Mouse (Mus musculus): ENCODE data around the gene Slc6a15. TPM values are rescaled to one million over a fixed set of nuclear protein-coding genes. Genes with fewer than 3 reads are reported as not detected.

The Slc6a15 gene
- polyA plus RNA-seq (2015; fragmentation: Nextera tagmentation; extraction: Ambion mirVana): 0.72 and 0.80 TPM in 2 replicates

- Histone ChIP-seq H3K9me3 (ENCODE audit: control insufficient read depth, low read length) (no peaks in the 10 kb centered on the region), H3K27me3 (ENCODE audit: control insufficient read depth, insufficient read depth, low read depth, low read length) (peaks cover 7% of the 10 kb centered on the region), H3K27ac (ENCODE audit: low read length) (no peak within 1 kb of the TSS), H3K36me3 (ENCODE audit: control insufficient read depth, insufficient read depth, low read length) (no peaks in the 10 kb centered on the region), H3K9ac (ENCODE audit: low read length) (peak within 1 kb of the TSS; percentile 34), H3K4me2 (ENCODE audit: low read depth, low read length) (peak within 1 kb of the TSS; percentile 91), H3K4me3 (ENCODE audit: low read length) (peak within 1 kb of the TSS; percentile 54), H3K4me1 (replicated peaks; ENCODE audit: control insufficient read depth, insufficient read depth, low read length) (no peaks in the 10 kb centered on the region; the same call in 1 of the 2 replicates)
- peak; percentile 72 for ATAC-seq (ENCODE audit: low read depth)
- WGBS: under 1% methylated on average over 37 of the region's 43 CpGs
These were observed at the start of gene Slc6a15 for GRCm38 (mm10) chr10:103367371-103368295. Gene Slc6a15 (plus strand): TSS chr10:103367783.

GRCm38 (mm10) chr10:103321941-103322340 is 45.6 kb upstream of the Slc6a15 start:
- no peaks in the 10 kb centered on the region for H3K36me3 ChIP-seq (ENCODE audit: control insufficient read depth, insufficient read depth, low read length)
- ATAC-seq (ENCODE audit: low read depth): no peak
- no peaks in the 10 kb centered on the region for H3K27me3 ChIP-seq (ENCODE audit: control insufficient read depth, insufficient read depth, low read depth, low read length)
- no peak overlapping the region for H3K4me2 ChIP-seq (ENCODE audit: low read depth, low read length)
- H3K9me3 ChIP-seq (ENCODE audit: control insufficient read depth, low read length): no peaks in the 10 kb centered on the region
- no peak overlapping the region for H3K4me3 ChIP-seq (ENCODE audit: low read length)
- 52% methylated on average over 3 of the region's 3 CpGs for WGBS
- H3K27ac ChIP-seq (ENCODE audit: low read length): no peak overlapping the region
- no peak overlapping the region for H3K9ac ChIP-seq (ENCODE audit: low read length)
- H3K4me1 ChIP-seq (replicated peaks; ENCODE audit: control insufficient read depth, insufficient read depth, low read length): no peaks in the 10 kb centered on the region

GRCm38 (mm10) chr10:103323386-103323785 is 44.2 kb upstream of the Slc6a15 start:
- Histone ChIP-seq H3K9me3 (ENCODE audit: control insufficient read depth, low read length) (no peaks in the 10 kb centered on the region), H3K36me3 (ENCODE audit: control insufficient read depth, insufficient read depth, low read length) (no peaks in the 10 kb centered on the region), H3K9ac (ENCODE audit: low read length) (no peak overlapping the region), H3K27me3 (ENCODE audit: control insufficient read depth, insufficient read depth, low read depth, low read length) (no peaks in the 10 kb centered on the region), H3K27ac (ENCODE audit: low read length) (no peak overlapping the region), H3K4me1 (replicated peaks; ENCODE audit: control insufficient read depth, insufficient read depth, low read length) (no peaks in the 10 kb centered on the region), H3K4me3 (ENCODE audit: low read length) (no peak overlapping the region), H3K4me2 (ENCODE audit: low read depth, low read length) (no peak overlapping the region)
- 81% methylated on average over 3 of the region's 3 CpGs for WGBS
- ATAC-seq (ENCODE audit: low read depth): no peak

GRCm38 (mm10) chr10:103334306-103334705 is 33.3 kb upstream of the Slc6a15 start:
- Histone ChIP-seq H3K9ac (ENCODE audit: low read length) (no peak overlapping the region), H3K27me3 (ENCODE audit: control insufficient read depth, insufficient read depth, low read depth, low read length) (no peaks in the 10 kb centered on the region), H3K4me1 (replicated peaks; ENCODE audit: control insufficient read depth, insufficient read depth, low read length) (no peaks in the 10 kb centered on the region), H3K4me3 (ENCODE audit: low read length) (no peak overlapping the region), H3K27ac (ENCODE audit: low read length) (no peak overlapping the region; the same call in 1 of the 2 replicates), H3K4me2 (ENCODE audit: low read depth, low read length) (no peak overlapping the region), H3K9me3 (ENCODE audit: control insufficient read depth, low read length) (no peaks in the 10 kb centered on the region), H3K36me3 (ENCODE audit: control insufficient read depth, insufficient read depth, low read length) (no peaks in the 10 kb centered on the region)
- 45% methylated on average over 1 of the region's 1 CpGs for WGBS
- ATAC-seq (ENCODE audit: low read depth): no peak

- H3K27ac ChIP-seq (ENCODE audit: low read length): no peak overlapping the region
- WGBS: 77% methylated on average over 5 of the region's 5 CpGs
These were observed 27.7 kb upstream of the Slc6a15 start for GRCm38 (mm10) chr10:103339928-103340327.

GRCm38 (mm10) chr10:103346797-103347196 is 20.8 kb upstream of the Slc6a15 start:
- H3K36me3 ChIP-seq (ENCODE audit: control insufficient read depth, insufficient read depth, low read length): no peaks in the 10 kb centered on the region
- H3K4me3 ChIP-seq (ENCODE audit: low read length): no peak overlapping the region
- no peak overlapping the region for H3K9ac ChIP-seq (ENCODE audit: low read length)
- no peaks in the 10 kb centered on the region for H3K4me1 ChIP-seq (replicated peaks; ENCODE audit: control insufficient read depth, insufficient read depth, low read length)
- no peaks in the 10 kb centered on the region for H3K9me3 ChIP-seq (ENCODE audit: control insufficient read depth, low read length)
- H3K27me3 ChIP-seq (ENCODE audit: control insufficient read depth, insufficient read depth, low read depth, low read length): no peaks in the 10 kb centered on the region
- ATAC-seq (ENCODE audit: low read depth): no peak
- no peak overlapping the region for H3K27ac ChIP-seq (ENCODE audit: low read length)
- 68% methylated on average over 2 of the region's 2 CpGs for WGBS
- H3K4me2 ChIP-seq (ENCODE audit: low read depth, low read length): no peak overlapping the region

More at GRCm38 (mm10) chr10:103339928-103340327, 27.7 kb upstream of the Slc6a15 start:
- no peaks in the 10 kb centered on the region for H3K27me3 ChIP-seq (ENCODE audit: control insufficient read depth, insufficient read depth, low read depth, low read length)
- no peak overlapping the region for H3K4me2 ChIP-seq (ENCODE audit: low read depth, low read length)
- no peaks in the 10 kb centered on the region for H3K36me3 ChIP-seq (ENCODE audit: control insufficient read depth, insufficient read depth, low read length)
- ATAC-seq (ENCODE audit: low read depth): no peak
- no peak overlapping the region for H3K4me3 ChIP-seq (ENCODE audit: low read length)
- no peak overlapping the region for H3K9ac ChIP-seq (ENCODE audit: low read length)
- no peaks in the 10 kb centered on the region for H3K4me1 ChIP-seq (replicated peaks; ENCODE audit: control insufficient read depth, insufficient read depth, low read length)
- H3K9me3 ChIP-seq (ENCODE audit: control insufficient read depth, low read length): no peaks in the 10 kb centered on the region

- WGBS: under 1% methylated on average over 37 of the region's 37 CpGs
- Histone ChIP-seq H3K4me3 (ENCODE audit: low read length) (peak overlapping the region; percentile 54), H3K27ac (ENCODE audit: low read length) (no peak overlapping the region), H3K27me3 (ENCODE audit: control insufficient read depth, insufficient read depth, low read depth, low read length) (peaks cover 7% of the 10 kb centered on the region), H3K9me3 (ENCODE audit: control insufficient read depth, low read length) (no peaks in the 10 kb centered on the region), H3K9ac (ENCODE audit: low read length) (peak overlapping the region; percentile 34), H3K36me3 (ENCODE audit: control insufficient read depth, insufficient read depth, low read length) (no peaks in the 10 kb centered on the region), H3K4me2 (ENCODE audit: low read depth, low read length) (peak overlapping the region; percentile 91), H3K4me1 (replicated peaks; ENCODE audit: control insufficient read depth, insufficient read depth, low read length) (no peaks in the 10 kb centered on the region; the same call in 1 of the 2 replicates)
- peak; percentile 44; the same call in 1 of the 2 replicates for ATAC-seq (ENCODE audit: low read depth)
These were observed 905 bp downstream of the Slc6a15 start for GRCm38 (mm10) chr10:103368296-103369080.

GRCm38 (mm10) chr10:103369081-103369420 is 1.5 kb downstream of the Slc6a15 start:
- H3K9ac ChIP-seq (ENCODE audit: low read length): peak overlapping the region; percentile 34
- H3K9me3 ChIP-seq (ENCODE audit: control insufficient read depth, low read length): no peaks in the 10 kb centered on the region
- H3K4me3 ChIP-seq (ENCODE audit: low read length): peak overlapping the region; percentile 54
- H3K4me1 ChIP-seq (replicated peaks; ENCODE audit: control insufficient read depth, insufficient read depth, low read length): no peaks in the 10 kb centered on the region; the same call in 1 of the 2 replicates
- no peak overlapping the region for H3K27ac ChIP-seq (ENCODE audit: low read length)
- peak; percentile 94 for ATAC-seq (ENCODE audit: low read depth)
- WGBS: 0% methylated on average over 8 of the region's 8 CpGs
- peaks cover 7% of the 10 kb centered on the region for H3K27me3 ChIP-seq (ENCODE audit: control insufficient read depth, insufficient read depth, low read depth, low read length)
- H3K4me2 ChIP-seq (ENCODE audit: low read depth, low read length): peak overlapping the region; percentile 91
- H3K36me3 ChIP-seq (ENCODE audit: control insufficient read depth, insufficient read depth, low read length): no peaks in the 10 kb centered on the region

- H3K4me1 ChIP-seq (replicated peaks; ENCODE audit: control insufficient read depth, insufficient read depth, low read length): no peaks in the 10 kb centered on the region
- H3K9me3 ChIP-seq (ENCODE audit: control insufficient read depth, low read length): no peaks in the 10 kb centered on the region
- no peak for ATAC-seq (ENCODE audit: low read depth)
- H3K27me3 ChIP-seq (ENCODE audit: control insufficient read depth, insufficient read depth, low read depth, low read length): no peaks in the 10 kb centered on the region
- WGBS: 13% methylated on average over 4 of the region's 4 CpGs
- H3K4me2 ChIP-seq (ENCODE audit: low read depth, low read length): no peak overlapping the region
- H3K9ac ChIP-seq (ENCODE audit: low read length): no peak overlapping the region
- H3K36me3 ChIP-seq (ENCODE audit: control insufficient read depth, insufficient read depth, low read length): no peaks in the 10 kb centered on the region
- no peak overlapping the region for H3K4me3 ChIP-seq (ENCODE audit: low read length)
- no peak overlapping the region for H3K27ac ChIP-seq (ENCODE audit: low read length)
These were observed 34.6 kb downstream of the Slc6a15 start for GRCm38 (mm10) chr10:103402171-103402570.

Measured in lung, embryonic 16.5 days (tissue).